Mouse (Mus musculus) heart, adult 11 months (tissue): ENCODE data around the gene Dyx1c1.
A peak's percentile ranks its signal among the peaks of the same experiment; 100 is the strongest.

Experiments used
- DNase-seq: peaks from one replicate; pipeline ENCODE4 v3.0.0; 2022

Gene Dyx1c1

GRCm38 (mm10) chr9:72974734-72975133 lies 16.1 kb downstream of the Dyx1c1 start:
- DNase-seq, result no peak

- DNase-seq, result no peak
Measured at GRCm38 (mm10) chr9:72975242-72975641, 16.7 kb downstream of the Dyx1c1 start.

GRCm38 (mm10) chr9:72983066-72983465 lies 24.5 kb downstream of the Dyx1c1 start:
- DNase-seq, result no peak

GRCm38 (mm10) chr9:72985250-72986220 lies 26.9 kb downstream of the Dyx1c1 start, which contains the start of the genes Ccpg1os and Ccpg1:
Ccpg1os (minus strand) TSS chr9:72985382.
Ccpg1 (plus strand) TSS chr9:72985429.
- DNase-seq, result peak; percentile 100

- DNase-seq, result no peak
Measured at GRCm38 (mm10) chr9:72987703-72988102, 29.1 kb downstream of the Dyx1c1 start.

- no peak for DNase-seq
Measured at GRCm38 (mm10) chr9:72988706-72989105, 30.1 kb downstream of the Dyx1c1 start.

- no peak for DNase-seq
Measured at GRCm38 (mm10) chr9:72991420-72991819, 32.8 kb downstream of the Dyx1c1 start.

- DNase-seq, result no peak
Measured at GRCm38 (mm10) chr9:72992576-72992975, 34.0 kb downstream of the Dyx1c1 start.

GRCm38 (mm10) chr9:72996167-72996566 lies 37.6 kb downstream of the Dyx1c1 start:
- peak; percentile 79 for DNase-seq

- DNase-seq, result no peak
Measured at GRCm38 (mm10) chr9:72996806-72997205, 38.2 kb downstream of the Dyx1c1 start.

GRCm38 (mm10) chr9:73000487-73000886 lies 41.9 kb downstream of the Dyx1c1 start:
- DNase-seq, result no peak

- no peak for DNase-seq
Measured at GRCm38 (mm10) chr9:73001314-73002011, 42.9 kb downstream of the Dyx1c1 start.

- DNase-seq, result no peak
Measured at GRCm38 (mm10) chr9:73002177-73002576, 43.6 kb downstream of the Dyx1c1 start.

GRCm38 (mm10) chr9:73004076-73004475 lies 45.5 kb downstream of the Dyx1c1 start:
- no peak for DNase-seq

- no peak for DNase-seq
Measured at GRCm38 (mm10) chr9:73005106-73005505, 46.5 kb downstream of the Dyx1c1 start.

GRCm38 (mm10) chr9:73006175-73006574 lies 47.6 kb downstream of the Dyx1c1 start:
- DNase-seq, result peak; percentile 61

GRCm38 (mm10) chr9:73008384-73008783 lies 49.8 kb downstream of the Dyx1c1 start:
- DNase-seq, result no peak

- DNase-seq, result no peak
Measured at GRCm38 (mm10) chr9:73012629-73013028, 54.0 kb downstream of the Dyx1c1 start.

GRCm38 (mm10) chr9:73014724-73015123 lies 56.1 kb downstream of the Dyx1c1 start:
- DNase-seq, result peak; percentile 80

GRCm38 (mm10) chr9:73019841-73020240 lies 61.3 kb downstream of the Dyx1c1 start:
- DNase-seq, result peak; percentile 73

- no peak for DNase-seq
Measured at GRCm38 (mm10) chr9:73020566-73021097, 62.0 kb downstream of the Dyx1c1 start.
